Mouse (Mus musculus): ENCODE measurements around the gene Fam118a.
A peak's percentile ranks its signal among the peaks of the same experiment; 100 is the strongest.
"Not testable (repeated sequence)": the region's sequence is repeated elsewhere in the genome, so short reads cannot be mapped to it uniquely, and the experiment has no call there.

Fam118a gene

DNA sequence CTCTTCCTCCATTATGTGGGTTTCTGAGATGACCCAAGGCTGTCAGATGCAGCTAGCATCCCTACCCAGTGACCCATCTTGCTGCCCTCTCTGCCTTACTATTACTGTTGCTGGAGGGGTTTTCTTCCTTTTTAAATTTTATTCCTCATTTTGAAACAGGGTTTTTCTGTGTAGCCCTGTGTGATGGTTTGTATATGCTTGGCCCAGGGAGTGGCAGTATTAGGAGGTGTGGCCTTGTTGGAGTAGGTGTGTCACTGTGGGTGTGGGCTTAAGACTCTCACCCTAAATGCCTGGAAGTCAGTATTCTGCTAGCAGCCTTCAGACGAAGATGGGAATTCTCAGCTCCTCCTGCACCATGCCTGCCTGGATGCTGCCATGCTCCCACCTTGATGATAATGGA, at the start of gene Fam118a:
TSS of gene Fam118a (plus strand) at position 301 of the 400 bp plus-strand sequence.
- DNase-seq (ENCODE audit: low read depth in 1 of 2, low spot score in 2 of 2), result not testable (repeated sequence)

DNA sequence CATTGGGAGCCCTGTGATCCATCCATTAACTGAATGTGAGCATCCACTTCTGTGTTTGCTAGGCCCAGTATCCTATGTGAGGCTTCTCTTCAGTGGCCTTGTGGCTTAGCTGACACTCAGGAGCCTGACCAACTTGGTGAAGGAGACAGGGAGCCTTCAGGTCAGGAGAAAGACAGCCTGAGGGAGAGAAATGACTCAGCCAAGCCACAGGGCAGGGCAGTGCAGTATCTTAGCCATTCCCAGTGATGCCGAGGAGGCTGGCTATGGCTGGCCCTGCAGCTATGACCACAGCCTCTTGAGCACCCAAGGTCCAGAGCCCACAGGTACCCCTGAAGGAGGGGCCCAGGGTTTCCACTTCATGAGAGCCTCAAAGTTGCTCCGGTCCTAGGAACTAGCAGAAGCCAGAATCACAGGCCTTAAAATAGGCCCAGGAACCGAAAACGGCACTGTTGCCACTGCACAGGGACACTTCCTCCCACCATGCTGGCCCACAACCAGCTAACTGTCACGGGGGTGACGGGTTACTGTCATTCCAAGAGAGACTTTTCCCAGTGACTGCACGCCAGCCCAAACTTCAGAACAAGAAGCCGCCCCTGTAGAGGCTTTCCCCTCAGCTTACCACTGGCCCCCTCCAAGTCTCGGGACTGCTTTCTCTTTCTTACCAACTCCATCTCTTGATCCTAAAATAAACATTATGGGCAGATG, 47.0 kb upstream of the Fam118a start:
- DNase-seq (ENCODE audit: low read depth in 1 of 2, low spot score in 2 of 2), result peak in 1 of 2 experiments; percentile 27

DNA sequence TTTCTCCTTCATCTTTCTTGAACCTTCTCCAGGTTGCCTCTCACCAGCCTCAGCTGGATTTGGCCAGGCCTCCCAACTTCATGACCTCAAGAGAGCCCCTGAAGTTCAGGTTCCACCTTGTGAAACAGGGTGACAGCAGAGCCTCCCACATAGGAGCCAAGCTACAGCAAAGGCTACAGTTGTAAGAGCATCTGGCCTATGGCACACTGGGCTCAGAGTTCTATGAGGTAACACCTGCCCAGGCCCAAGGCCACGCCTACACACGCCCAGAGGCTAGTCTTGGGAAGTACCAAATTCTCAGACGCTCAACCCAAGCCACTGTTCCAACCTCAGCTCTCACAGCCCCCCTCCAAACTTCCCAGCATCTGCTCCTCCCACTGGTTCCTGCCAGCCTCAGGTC, 45.9 kb upstream of the Fam118a start:
- no peak for DNase-seq (ENCODE audit: low read depth in 1 of 2, low spot score in 2 of 2)

DNA sequence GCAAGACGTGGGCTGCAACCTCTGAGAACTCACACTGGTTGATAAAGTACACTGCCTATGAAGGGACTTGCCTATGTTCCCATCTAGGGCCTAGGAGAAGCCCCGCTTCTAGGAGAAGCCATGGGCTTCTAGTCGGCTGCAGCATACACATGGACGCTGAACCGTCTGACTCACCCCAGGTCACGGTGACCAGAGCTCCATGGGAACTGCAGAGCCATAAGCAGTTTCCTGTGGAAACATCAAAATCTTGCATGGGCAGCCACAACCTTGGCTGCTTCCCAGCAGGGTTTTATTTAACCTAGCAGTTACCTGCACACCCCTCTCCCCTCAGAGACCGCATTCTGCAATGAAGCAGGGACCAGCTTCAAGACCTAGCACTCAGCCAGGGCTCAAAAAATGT, 45.0 kb upstream of the Fam118a start:
- no peak for DNase-seq (ENCODE audit: low read depth in 1 of 2, low spot score in 2 of 2)

DNA sequence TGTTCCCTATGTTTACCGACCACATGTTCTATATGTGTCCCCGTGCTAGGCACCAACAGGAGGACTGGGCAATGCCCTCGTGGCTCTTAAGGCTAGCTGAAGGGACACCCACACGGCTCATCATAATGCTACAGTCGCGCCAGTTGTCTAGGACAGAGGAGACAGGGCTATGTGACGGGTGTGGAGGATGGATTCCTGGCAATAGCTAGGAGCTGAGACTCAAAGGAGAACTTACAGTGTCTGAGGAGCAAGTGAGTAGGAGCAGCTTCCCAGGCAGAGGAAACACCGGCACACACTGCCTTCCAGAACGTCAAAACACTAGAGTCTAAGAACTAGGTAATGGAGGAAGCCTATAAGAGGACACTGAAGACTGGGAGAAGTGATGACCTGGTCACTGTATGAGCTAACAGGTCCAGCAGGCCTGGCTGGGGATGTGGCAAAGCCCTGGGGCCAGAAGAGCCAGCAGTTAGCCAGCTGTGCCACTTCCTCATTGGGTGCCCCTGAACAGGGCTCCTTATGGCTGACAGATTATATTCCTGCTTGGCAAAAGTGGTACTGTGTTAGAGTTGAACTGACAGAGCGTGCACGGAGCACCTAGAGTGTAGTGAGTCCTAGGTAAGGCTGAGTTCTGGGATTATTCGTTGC, 43.1 kb upstream of the Fam118a start:
- DNase-seq (ENCODE audit: low read depth in 1 of 2, low spot score in 2 of 2), result no peak

DNA sequence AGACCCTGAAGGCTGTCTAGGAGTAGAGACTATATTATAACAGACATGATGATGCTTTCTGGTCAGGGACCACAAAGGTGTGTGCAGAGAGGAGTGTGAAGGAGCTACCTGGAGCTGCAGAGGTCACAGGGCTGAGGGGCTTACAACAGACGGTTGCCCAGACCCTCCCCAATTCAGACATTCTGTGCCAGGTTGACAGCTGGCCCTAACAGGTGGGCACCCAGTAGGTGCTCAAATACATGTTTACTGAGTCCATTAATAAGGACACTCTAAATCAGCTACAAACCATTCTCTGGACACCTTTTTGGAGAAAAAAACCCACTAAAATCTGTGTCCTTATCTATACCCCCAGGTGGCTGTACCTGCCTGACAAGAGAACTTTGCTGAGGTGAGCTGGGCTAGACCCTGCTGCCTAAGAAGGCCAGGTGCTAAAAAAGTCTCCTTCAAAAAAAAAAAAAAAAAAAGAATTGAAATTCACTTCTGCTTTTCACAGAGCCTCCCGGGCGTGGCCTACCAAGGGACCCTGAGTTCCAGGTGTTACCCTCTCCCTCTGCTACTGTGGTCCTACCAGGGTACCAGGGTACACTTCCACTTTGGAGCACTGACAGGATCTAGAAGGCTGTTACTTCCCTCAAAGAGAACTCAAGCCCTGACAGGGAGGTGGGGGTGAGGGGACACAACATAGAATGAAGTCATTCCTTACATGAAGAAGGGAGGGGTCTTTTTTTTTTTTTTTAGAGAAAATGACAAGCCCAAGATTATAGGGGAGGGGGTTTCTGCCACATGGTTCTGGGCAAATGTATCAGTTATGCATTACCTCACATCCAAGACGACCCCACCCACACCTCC, 42.4 kb upstream of the Fam118a start:
- DNase-seq (ENCODE audit: low read depth in 1 of 2, low spot score in 2 of 2), result no peak

DNA sequence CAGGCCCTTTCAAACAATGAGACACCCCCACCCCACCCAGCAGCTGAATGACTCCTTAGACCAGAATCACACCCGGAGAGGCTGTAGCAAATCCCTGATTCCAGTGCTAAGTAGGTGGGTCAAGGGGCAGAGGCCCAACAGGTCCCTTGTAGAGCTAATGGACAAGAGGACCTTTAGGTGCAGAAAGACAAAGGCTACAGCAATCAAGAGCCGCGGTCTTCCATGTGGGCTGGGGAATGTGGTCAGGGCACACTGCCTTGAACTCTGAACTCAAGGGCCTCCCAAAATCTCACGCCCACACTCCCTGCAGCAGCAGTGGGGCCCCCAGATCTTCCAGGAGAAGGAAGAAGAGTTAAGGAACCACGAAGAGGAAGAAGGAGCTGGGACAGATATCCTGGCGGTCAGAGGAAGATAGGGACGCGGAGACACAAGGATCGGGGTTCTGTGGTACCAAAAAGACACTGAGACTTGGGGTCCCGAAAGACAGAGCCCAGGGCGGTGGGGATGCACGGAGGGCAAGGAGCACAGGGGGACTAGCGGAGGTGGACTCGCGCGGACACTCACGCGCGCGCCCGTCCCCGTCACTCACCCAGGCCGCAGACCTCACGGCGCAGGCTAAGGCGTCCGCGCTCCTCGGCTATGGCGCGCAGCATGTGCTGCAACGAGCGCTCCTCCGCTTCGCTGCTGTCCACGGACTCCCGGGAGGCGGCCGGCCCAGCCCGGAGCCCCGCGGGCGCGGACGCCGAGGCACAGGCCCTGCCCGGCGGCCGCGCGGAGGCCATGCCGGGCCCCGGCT, 41.5 kb upstream of the Fam118a start:
- DNase-seq (ENCODE audit: low read depth in 1 of 2, low spot score in 2 of 2), result peak in 1 of 2 experiments; percentile 29

DNA sequence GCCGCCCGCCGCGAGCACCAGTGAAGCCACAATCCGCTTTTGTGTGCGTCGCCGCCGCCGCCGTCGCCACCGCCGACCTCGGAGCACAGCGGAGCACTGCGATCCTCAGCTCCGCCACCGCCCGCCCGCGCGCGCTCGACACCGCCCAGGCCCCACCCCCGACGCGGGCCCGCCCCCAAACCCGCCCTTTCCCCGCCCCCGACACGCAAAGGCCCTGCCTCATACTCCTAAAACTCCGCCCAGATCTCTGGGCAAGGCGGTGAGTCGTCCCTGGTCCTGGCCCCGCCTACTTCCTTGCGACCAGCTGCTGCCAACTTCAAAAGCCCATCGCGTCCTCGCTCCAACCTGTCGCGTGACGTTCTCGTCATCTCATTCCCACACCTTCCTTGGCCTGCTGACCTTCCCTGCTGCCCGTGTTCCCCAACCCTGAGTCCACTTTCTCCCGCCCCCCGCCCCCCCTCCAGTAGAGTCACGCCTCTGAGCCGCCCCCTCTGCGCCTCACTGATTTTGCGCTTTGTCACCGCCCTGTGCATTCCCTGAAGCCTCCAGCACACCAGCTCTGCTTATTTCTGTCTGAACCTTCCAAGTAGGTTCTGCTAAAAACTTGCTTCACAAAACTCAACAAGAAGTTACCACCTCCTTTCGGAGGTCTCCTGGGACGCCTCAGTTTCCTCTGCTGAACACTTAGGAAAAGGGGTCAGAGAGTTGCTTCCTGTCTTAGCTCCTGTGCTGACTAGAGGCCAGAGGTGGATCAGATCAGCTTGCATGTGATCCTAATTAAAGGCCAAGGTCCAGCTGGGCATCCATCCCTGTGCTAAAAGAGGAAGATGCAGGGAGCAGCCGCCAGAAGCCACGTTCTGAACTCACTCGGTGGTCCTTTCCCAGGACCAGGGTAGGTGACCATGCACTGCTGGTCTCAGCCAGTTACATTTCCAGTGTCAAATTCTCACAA, 40.6 kb upstream of the Fam118a start, which contains the start of gene 5031439G07Rik:
TSS of gene 5031439G07Rik (minus strand) at position 678 of the 952 bp plus-strand sequence.
- DNase-seq (ENCODE audit: low read depth in 1 of 2, low spot score in 2 of 2), result peak; percentile 64 to 80

DNA sequence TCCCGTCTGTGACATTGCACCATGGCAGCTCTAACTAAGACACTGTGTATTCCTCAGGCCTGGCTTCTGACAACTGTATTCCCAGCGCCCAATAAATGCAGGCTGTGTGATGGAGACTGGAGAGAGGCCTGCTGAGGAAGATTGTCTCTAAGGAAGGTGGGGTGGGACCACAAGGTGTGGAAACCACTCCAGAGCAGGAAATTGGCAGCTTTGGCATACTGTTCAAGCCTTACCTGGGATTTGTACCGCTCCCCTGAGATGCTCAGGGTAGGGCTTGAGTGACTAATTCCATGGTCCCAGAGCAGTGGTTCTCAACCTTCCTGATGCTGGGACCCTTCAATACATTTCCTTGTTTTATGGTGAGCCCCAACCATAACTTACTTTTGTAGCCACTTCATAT, 39.6 kb upstream of the Fam118a start:
- no peak for DNase-seq (ENCODE audit: low read depth in 1 of 2, low spot score in 2 of 2)

DNA sequence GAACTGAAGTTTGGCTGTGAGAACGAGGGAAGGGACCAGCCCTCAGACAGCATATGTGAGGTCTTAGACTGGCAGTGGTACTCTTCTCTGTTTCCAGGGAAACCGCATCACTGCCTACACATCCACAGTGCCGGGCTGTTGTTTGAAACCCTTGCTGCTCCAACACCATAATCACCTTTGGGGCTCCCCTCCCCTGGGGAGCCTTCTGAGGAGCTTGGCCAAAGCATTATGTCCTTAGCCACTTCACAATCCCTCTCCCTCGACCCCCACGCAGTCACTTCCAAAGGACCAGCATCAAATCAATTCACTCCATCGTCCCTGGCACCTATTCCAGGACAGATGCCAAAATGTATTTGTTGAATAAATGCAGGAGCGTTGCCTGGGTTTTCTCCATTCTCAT, 39.0 kb upstream of the Fam118a start:
- no peak for DNase-seq (ENCODE audit: low read depth in 1 of 2, low spot score in 2 of 2)

DNA sequence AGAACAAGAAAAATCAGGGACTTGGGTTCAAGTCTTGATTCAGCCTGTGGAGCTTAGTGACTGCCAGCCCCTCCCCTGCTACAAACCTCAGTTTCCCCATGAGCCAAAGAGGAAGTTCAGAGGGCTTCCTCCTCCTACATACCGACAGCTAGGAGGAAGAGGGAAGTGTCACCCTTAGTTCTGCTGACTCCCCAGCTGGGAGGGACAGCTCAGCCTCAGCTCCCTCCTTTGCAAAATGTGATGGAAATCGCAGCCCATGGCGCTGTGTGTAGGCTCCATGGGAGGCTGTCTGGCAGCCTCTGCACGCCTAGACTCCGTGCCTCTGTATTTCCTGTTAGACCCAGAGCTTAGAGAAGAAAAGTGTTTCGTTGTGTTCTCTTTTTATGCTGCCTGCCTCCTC, 34.2 kb upstream of the Fam118a start:
- peak in 1 of 2 experiments; percentile 43 for DNase-seq (ENCODE audit: low read depth in 1 of 2, low spot score in 2 of 2)

DNA sequence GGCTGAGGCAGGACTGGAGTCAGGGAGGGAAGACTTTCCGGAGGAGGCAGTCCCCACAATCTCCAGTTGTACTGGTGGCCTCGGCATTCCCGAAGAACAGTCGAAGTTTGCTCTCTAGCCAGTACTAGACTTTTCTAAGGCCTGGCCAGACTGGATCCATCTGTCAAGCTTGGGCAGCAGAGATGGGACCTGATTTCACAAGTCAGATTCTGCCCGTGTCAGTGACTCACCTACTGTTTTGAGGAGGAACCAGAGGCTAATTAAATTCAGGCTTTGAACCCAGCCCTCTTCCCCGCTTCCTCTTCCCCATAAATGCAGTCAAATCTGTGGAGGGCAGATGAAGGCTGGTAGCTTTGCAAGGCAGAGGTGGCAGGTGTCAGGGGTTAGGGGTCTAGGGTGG, 33.7 kb upstream of the Fam118a start:
- DNase-seq (ENCODE audit: low read depth in 1 of 2, low spot score in 2 of 2), result peak; percentile 59 to 69

DNA sequence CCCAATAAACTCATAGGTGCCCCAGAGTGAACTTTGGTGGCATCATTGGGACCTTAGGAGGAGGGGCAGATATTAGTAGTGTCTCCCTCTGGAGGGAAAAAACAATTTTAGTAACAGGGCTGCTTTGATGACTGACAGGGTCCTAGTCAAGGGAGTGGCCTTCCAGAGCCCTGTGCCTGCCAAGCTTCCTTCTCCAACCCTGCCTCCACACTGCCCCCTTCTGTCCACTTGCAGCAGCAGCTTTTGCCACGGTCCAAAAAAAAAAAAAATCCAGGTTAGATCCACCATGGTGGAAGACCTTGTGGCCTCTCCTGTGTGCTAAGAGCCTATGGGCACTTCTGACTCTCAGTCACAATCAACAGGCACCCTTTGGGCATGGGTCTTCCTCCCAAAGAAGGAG, 32.8 kb upstream of the Fam118a start:
- peak in 1 of 2 experiments; percentile 59 for DNase-seq (ENCODE audit: low read depth in 1 of 2, low spot score in 2 of 2)

DNA sequence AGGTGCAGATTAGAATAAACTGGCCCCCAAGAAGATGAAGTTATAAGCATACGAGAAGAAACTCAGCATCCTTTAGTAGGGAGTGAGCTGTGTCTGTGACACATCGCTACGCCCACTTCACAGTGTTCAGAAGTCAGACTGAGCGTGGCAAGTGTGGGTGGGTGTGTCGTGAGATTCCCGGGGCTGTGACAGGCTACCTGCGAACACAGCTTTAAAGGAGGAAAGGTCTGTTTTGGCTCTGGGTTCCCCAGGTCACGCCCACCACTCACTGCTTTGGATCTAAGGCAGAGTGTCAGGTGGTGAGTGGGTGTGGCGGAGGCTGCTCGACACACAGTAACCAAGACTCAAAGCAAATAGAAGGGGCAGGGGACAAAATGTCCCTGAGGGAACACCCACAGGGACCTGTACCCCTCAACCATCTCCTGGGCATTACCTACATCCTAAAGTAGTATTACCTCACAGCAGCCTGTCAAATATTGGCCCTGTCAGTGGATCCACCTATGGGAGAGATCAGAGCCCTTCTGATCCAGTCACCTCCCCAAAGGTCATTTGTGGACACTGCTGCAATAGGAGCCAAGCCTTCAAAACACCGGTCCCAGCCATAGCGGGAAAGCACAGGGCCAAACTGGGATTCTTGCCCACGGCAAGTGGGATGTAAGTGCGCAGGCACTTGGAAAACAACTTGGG, 30.8 kb upstream of the Fam118a start:
- DNase-seq (ENCODE audit: low read depth in 1 of 2, low spot score in 2 of 2), result no peak

DNA sequence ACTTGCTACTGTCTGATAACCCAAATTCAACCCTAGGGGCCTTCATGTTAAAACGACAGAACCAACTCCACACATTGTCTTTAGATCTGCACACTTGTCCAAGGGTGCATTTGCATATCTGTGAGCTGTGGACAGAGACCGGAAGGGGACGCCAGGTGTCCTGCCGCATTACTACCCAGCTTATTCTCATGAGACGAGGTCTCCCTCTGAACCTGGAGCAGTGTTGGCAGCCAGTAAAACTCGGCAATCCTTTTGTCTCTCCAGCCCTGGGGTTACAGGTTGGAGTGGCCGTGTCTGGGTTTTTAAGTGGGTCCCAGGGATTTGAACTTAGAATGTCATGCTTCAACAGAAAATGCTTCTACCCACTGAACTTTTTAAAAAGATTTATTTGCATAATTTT, 28.8 kb upstream of the Fam118a start:
- no peak for DNase-seq (ENCODE audit: low read depth in 1 of 2, low spot score in 2 of 2)

DNA sequence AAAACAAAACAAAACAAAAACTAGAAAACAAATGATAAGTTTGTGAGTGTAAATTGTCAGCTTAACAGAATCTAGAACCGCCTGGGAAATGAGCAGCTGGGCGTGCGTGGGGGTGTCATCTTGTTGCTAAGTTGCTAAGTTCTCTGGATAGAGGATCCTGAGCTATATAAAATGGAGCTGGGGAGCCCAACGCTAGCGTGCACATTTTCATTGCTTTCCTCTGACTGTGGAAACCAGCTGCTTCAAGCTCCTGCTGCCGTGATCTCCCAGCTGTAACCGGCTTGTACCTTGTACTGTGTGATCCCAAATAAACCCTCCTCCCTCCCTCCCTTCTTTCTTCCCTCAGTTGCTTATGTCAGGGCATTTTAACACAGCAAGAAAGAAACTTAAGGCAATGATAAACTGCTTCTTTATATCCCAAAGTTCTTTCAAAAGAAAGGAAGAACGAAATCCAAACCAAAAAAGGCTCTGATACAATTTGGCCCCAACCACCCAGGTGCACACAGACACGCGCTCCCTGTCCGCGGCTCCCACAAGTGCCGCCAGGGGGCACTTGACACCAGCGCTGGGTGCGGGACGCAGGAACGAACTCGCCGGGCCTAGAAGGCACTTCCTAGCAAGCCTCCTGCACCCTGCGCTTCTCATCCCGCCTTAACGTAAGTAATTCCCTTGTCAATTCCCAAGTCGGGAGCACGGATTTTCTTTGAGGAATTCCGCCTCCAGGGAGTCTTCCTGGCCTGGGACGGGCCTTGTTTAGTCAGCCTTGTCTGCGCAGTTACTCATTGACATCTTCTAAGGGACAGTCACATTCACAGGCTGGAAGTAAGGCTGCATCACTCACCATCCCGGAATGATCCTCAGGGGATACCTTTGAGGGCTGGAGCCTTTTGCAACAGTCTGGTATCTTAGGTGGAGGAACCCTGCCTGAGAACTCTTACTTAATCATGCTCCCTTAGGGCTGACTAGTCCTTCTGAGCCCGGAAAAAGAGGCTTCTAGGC, 27.5 kb upstream of the Fam118a start:
- DNase-seq (ENCODE audit: low read depth in 1 of 2, low spot score in 2 of 2), result peak in 1 of 2 experiments; percentile 55

DNA sequence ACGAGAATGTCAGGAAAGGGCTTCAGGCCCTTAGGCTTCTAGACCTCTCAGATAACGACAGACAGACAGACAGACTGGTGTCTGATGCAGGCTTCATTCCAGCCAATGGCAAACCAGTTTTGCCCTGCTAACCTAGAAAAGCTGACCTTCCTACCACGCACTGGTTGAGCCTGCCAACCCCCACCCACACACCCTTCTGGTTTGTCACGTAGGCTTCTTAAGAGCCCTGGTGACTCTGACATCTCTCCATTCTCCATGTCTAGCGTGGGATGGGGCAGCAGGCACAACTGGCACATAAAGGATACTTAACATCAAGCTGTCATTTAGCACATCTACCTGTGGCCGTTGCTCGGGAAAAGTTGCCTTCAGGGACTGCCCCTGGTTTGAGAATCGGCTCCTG, 19.1 kb upstream of the Fam118a start:
- no peak for DNase-seq (ENCODE audit: low read depth in 1 of 2, low spot score in 2 of 2)

Data from monocyte, adult 2 months (primary cell).